8 mouse cellular contexts compared by ENCODE assay signal in genomic region chr4:133074070-133074819, GRCm38 (mm10). TPM values are rescaled to one million over a fixed set of nuclear protein-coding genes. Genes with fewer than 3 reads are reported as not detected.
DNase-seq lines count a peak whose midpoint lies in the region; ATAC-seq and TF ChIP-seq lines count a peak whose summit lies in the region.

No protein-coding gene starts in this region.

- H3K4me3 ChIP-seq in intestine, embryonic 14.5 days (ENCODE audit: low read depth, low read length) = no peak overlapping the region
- H3K4me3 ChIP-seq in intestine, postnatal 0 days (ENCODE audit: low read depth, low read length) = no peak overlapping the region
- H3K4me3 ChIP-seq in G1E (ENCODE audit: low read depth, low read length) = peak overlapping the region; percentile 59; the same call in 1 of the 2 replicates
- H3K4me3 ChIP-seq in forebrain, embryonic 12.5 days (replicated peaks) = no peak overlapping the region
- H3K4me3 ChIP-seq in limb, embryonic 13.5 days = no peak overlapping the region

- H3K36me3 ChIP-seq in intestine, embryonic 14.5 days (ENCODE audit: control insufficient read depth, insufficient read depth, low read length) = peaks cover 68% of the 10 kb centered on the region
- H3K36me3 ChIP-seq in intestine, postnatal 0 days (ENCODE audit: control insufficient read depth, insufficient read depth) = peaks cover 32% of the 10 kb centered on the region
- peaks cover 71% of the 10 kb centered on the region for H3K36me3 ChIP-seq in G1E (replicated peaks)
- H3K36me3 ChIP-seq in forebrain, embryonic 12.5 days (replicated peaks) = peaks cover 36% of the 10 kb centered on the region
- peaks cover 92% of the 10 kb centered on the region for H3K36me3 ChIP-seq in limb, embryonic 13.5 days

- 41% methylated on average over 9 of the region's 9 CpGs for WGBS in intestine, embryonic 14.5 days
- 70% methylated on average over 9 of the region's 9 CpGs for WGBS in intestine, postnatal 0 days
- 18% methylated on average over 9 of the region's 9 CpGs for WGBS in forebrain, embryonic 12.5 days
- 28% methylated on average over 9 of the region's 9 CpGs for WGBS in limb, embryonic 13.5 days

- no peak; the same call in 1 of the 2 replicates for ATAC-seq in intestine, embryonic 14.5 days (replicated peaks; ENCODE audit: low FRiP score, low TSS enrichment, low read depth)
- ATAC-seq in intestine, postnatal 0 days = no peak
- no peak for ATAC-seq in G1E (ENCODE audit: extremely low read depth, insufficient number of reproducible peaks, low FRiP score, poor library complexity, severe bottlenecking)
- ATAC-seq in forebrain, embryonic 12.5 days (ENCODE audit: low FRiP score) = no peak
- ATAC-seq in limb, embryonic 13.5 days (ENCODE audit: low FRiP score, low read depth) = no peak

- H3K9me3 ChIP-seq in intestine, embryonic 14.5 days (ENCODE audit: control insufficient read depth, low read length) = no peaks in the 10 kb centered on the region
- H3K9me3 ChIP-seq in intestine, postnatal 0 days (ENCODE audit: control insufficient read depth) = no peaks in the 10 kb centered on the region
- no peaks in the 10 kb centered on the region for H3K9me3 ChIP-seq in G1E (replicated peaks)
- no peaks in the 10 kb centered on the region for H3K9me3 ChIP-seq in forebrain, embryonic 12.5 days
- no peaks in the 10 kb centered on the region for H3K9me3 ChIP-seq in limb, embryonic 13.5 days

- peaks cover 24% of the 10 kb centered on the region for H3K4me1 ChIP-seq in intestine, embryonic 14.5 days (replicated peaks; ENCODE audit: control insufficient read depth, insufficient read depth, low read length)
- H3K4me1 ChIP-seq in intestine, postnatal 0 days (replicated peaks; ENCODE audit: control insufficient read depth, insufficient read depth, low read length) = 0 out of 2 replicates have a peak, but pooled peaks cover 4% of the 10 kb centered on the region
- peaks cover 55% of the 10 kb centered on the region for H3K4me1 ChIP-seq in G1E (ENCODE audit: insufficient read depth, low read depth, low read length)
- peaks cover 40% of the 10 kb centered on the region for H3K4me1 ChIP-seq in forebrain, embryonic 12.5 days
- peaks cover 51% of the 10 kb centered on the region for H3K4me1 ChIP-seq in limb, embryonic 13.5 days

- DNase-seq in intestine, embryonic 14.5 days (ENCODE audit: low spot score) = no peak
- DNase-seq in G1E (ENCODE audit: low spot score) = no peak
- no peak for DNase-seq in embryo, embryonic 10 days (ENCODE audit: low spot score)
- no peak for DNase-seq in ovary, postnatal 14 days (ENCODE audit: low spot score)
- no peak for DNase-seq in gastrocnemius, postnatal 25 days

- H3K4me2 ChIP-seq in intestine, embryonic 14.5 days (ENCODE audit: low read length) = no peak overlapping the region
- no peak overlapping the region for H3K4me2 ChIP-seq in intestine, postnatal 0 days (replicated peaks; ENCODE audit: low read depth)
- no peak overlapping the region for H3K4me2 ChIP-seq in forebrain, embryonic 12.5 days
- H3K4me2 ChIP-seq in limb, embryonic 13.5 days (replicated peaks) = no peak overlapping the region

- no peak for TF ChIP-seq CTCF in intestine, postnatal 0 days (IDR thresholded peaks at IDR 0.05; ENCODE audit: low read depth)
- no peak for TF ChIP-seq CTCF in G1E (IDR thresholded peaks at IDR 0.05; ENCODE audit: low read depth, low read length)

- H3K27me3 ChIP-seq in intestine, embryonic 14.5 days (replicated peaks; ENCODE audit: control insufficient read depth, insufficient read depth, low read length) = no peaks in the 10 kb centered on the region
- no peaks in the 10 kb centered on the region for H3K27me3 ChIP-seq in intestine, postnatal 0 days (replicated peaks; ENCODE audit: control insufficient read depth, insufficient read depth, low read length)
- H3K27me3 ChIP-seq in G1E (ENCODE audit: insufficient read depth, low read length) = no peaks in the 10 kb centered on the region
- no peaks in the 10 kb centered on the region for H3K27me3 ChIP-seq in forebrain, embryonic 12.5 days
- no peaks in the 10 kb centered on the region for H3K27me3 ChIP-seq in limb, embryonic 13.5 days

- H3K9ac ChIP-seq in intestine, embryonic 14.5 days (ENCODE audit: low read length) = 0 out of 2 replicates have a peak overlapping the region, but pooled peaks have one; percentile 16
- H3K9ac ChIP-seq in intestine, postnatal 0 days (ENCODE audit: low read depth, low read length) = no peak overlapping the region
- peak overlapping the region; percentile 40; the same call in 1 of the 2 replicates for H3K9ac ChIP-seq in forebrain, embryonic 12.5 days
- peak overlapping the region; percentile 48; the same call in 1 of the 2 replicates for H3K9ac ChIP-seq in limb, embryonic 13.5 days

- 0 out of 2 replicates have a peak overlapping the region, but pooled peaks have one; percentile 11 for H3K27ac ChIP-seq in intestine, embryonic 14.5 days (ENCODE audit: low read depth)
- H3K27ac ChIP-seq in intestine, postnatal 0 days (ENCODE audit: low read depth, low read length) = no peak overlapping the region
- H3K27ac ChIP-seq in forebrain, embryonic 12.5 days = peak overlapping the region; percentile 59
- H3K27ac ChIP-seq in limb, embryonic 13.5 days = peak overlapping the region; percentile 79; the same call in 1 of the 2 replicates

RNA-seq across cellular contexts. Expression of gene Wasf2, which starts 56.1 kb away (rescaled TPM):
- 79.6 and 88.3 TPM in 2 replicates for polyA plus RNA-seq in intestine, embryonic 14.5 days (2014; fragmentation: Nextera tagmentation; extraction: Ambion mirVana)
- 64.6 and 68.4 TPM in 2 replicates for polyA plus RNA-seq in intestine, postnatal 0 days (2015; fragmentation: Nextera tagmentation; extraction: Ambion mirVana)
- total RNA-seq in G1E (2014; fragmentation: Nextera tagmentation) (127 and 152 TPM in 2 replicates), G1E (2017) (8.2 and 12.1 TPM in 2 replicates)
- polyA plus RNA-seq in G1E (2012) = 54.9 and 58.3 TPM in 2 replicates
- polyA plus RNA-seq in forebrain, embryonic 12.5 days (2016; fragmentation: Nextera tagmentation; extraction: Ambion mirVana) = 36.4 and 42.5 TPM in 2 replicates
- 114 and 132 TPM in 2 replicates for polyA plus RNA-seq in limb, embryonic 13.5 days (2015; fragmentation: Nextera tagmentation; extraction: Ambion mirVana)
- 10 to 100 TPM; 33.8 to 39.7 TPM for total RNA-seq in gastrocnemius, postnatal 25 days (2021)
